Mouse (Mus musculus): ENCODE results near the gene Dcun1d5.
"Not testable (repeated sequence)": the region's sequence is repeated elsewhere in the genome, so short reads cannot be mapped to it uniquely, and the experiment has no call there.

Dcun1d5 gene

GRCm38 (mm10) chr9:7184172-7184896 is at the start of gene Dcun1d5, which contains the start of gene Dync2h1:
Dcun1d5 (plus strand) TSS chr9:7184520.
Dync2h1 (minus strand) TSS chr9:7184446.
- peak; percentile 89 to 92 for DNase-seq

- no peak for DNase-seq
These were observed 29.9 kb upstream of the Dcun1d5 start for GRCm38 (mm10) chr9:7154391-7154790.

DNA sequence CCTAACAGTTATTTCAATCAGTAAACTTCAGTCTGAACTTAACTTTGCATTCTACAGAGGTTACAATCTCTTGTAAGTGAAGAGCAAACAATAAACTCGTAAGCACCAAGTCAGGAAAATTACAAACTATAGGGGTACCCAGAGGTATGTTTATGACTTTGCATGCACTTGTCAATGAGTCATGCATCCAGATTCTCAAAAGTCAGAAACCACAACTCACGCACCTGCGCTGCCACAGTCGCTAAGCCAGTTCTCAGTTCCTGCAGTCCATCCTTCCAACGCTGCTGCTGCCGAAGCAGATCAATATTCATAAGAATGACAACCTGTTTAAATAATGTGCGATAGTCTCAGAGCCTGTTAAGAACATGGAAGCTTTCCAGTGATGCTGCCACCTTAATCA is 25.7 kb upstream of the Dcun1d5 start:
- DNase-seq = no peak

- DNase-seq = no peak
These were observed 24.6 kb upstream of the Dcun1d5 start for GRCm38 (mm10) chr9:7159718-7160117.

- DNase-seq = no peak
These were observed 23.6 kb upstream of the Dcun1d5 start for GRCm38 (mm10) chr9:7160688-7161087.

GRCm38 (mm10) chr9:7167339-7167998 is 16.9 kb upstream of the Dcun1d5 start:
- DNase-seq = no peak

GRCm38 (mm10) chr9:7173756-7174155 is 10.6 kb upstream of the Dcun1d5 start:
- no peak for DNase-seq

DNA sequence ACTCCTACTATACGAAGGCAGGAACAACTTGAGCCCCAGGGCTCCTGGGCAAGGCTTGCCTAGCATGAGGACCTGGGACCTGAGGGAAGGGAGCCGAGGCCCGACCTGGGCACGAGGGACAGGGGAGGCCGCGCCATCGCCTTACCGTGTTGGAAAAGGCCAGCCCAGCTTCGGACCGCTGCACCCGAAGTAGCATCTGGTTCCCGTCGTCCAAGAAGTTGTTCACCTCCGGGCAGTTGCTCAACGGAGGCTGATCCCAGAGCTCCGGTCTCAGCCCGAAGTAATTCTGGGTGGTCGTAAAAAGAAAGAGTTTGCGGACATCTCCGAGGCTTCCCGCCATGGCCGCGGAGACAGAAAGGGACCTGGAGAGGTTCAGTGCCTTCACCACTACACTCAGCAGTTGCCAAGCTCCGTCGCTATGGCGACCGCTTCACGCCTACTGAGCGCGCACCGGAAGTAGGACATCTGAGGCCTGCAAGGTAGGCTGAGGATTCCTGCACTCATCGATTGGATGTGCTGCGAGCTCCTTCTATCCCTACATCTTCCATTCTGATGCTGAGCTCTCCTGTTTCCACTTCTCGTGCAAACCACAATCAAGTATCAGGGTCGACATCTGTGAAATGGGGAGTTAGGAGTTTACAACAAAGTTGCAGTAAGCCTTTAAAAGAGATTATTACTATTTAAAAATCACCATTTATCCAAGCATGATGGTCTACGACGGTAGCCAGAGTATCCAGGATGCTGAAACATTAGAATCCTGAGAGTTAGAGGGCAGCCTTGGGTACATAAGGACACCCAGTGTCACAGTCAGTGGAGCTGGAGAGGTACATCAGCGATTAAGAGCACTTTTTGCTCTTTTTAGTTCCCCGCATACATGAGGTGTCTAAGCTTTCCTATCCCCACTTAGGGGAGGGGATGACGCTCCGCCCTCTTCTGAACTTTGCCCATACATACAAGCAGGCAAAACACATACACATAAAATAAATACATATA is 7.4 kb upstream of the Dcun1d5 start:
- peak; percentile 81 to 89 for DNase-seq

DNA sequence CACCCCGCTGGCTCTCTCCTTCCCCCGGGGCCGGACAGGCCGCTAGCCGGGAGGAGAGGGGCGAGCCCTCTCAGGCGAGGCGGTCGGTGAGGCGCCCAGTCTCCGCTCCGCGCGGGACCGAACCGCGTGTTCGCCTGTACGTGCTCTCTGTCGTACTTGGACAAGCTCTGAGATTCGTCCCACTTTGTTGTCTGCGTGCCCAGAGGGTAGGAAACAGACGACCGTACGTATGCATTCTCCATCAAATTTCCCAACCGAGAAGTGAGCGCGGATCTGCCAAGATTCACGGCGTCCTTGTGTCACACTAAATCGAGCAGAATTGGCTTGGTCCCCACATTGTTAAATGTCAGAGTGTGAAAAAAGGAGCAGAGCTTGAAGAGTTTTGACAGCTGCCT is 574 bp downstream of the Dcun1d5 start:
- no peak for DNase-seq

DNA sequence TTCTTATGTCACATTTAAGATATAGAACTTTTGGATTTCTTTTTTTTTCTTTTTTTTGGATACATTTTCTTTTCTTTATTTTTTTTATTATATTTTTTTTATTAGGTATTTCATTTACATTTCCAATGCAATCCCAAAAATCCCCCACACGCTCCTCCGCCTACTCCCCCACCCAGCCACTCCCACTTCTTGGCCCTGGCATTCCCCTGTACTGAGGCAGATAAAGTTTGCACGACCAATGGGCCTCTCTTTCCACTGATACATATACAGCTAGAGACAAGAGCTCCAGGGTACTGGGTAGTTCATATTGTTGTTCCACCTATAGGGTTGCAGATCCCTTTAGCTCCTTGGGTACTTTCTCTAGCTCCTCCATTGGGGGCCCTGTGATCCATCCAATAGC is 6.4 kb downstream of the Dcun1d5 start:
- not testable (repeated sequence) for DNase-seq

GRCm38 (mm10) chr9:7216240-7216639 is 31.9 kb downstream of the Dcun1d5 start:
- DNase-seq = no peak

- peak; percentile 17 to 18 for DNase-seq
These were observed 36.7 kb downstream of the Dcun1d5 start for GRCm38 (mm10) chr9:7221024-7221423.

GRCm38 (mm10) chr9:7221460-7221859 is 37.1 kb downstream of the Dcun1d5 start:
- no peak for DNase-seq

- no peak for DNase-seq
These were observed 54.3 kb downstream of the Dcun1d5 start for GRCm38 (mm10) chr9:7238619-7239018.

- no peak for DNase-seq
These were observed 55.6 kb downstream of the Dcun1d5 start for GRCm38 (mm10) chr9:7239967-7240366.

DNA sequence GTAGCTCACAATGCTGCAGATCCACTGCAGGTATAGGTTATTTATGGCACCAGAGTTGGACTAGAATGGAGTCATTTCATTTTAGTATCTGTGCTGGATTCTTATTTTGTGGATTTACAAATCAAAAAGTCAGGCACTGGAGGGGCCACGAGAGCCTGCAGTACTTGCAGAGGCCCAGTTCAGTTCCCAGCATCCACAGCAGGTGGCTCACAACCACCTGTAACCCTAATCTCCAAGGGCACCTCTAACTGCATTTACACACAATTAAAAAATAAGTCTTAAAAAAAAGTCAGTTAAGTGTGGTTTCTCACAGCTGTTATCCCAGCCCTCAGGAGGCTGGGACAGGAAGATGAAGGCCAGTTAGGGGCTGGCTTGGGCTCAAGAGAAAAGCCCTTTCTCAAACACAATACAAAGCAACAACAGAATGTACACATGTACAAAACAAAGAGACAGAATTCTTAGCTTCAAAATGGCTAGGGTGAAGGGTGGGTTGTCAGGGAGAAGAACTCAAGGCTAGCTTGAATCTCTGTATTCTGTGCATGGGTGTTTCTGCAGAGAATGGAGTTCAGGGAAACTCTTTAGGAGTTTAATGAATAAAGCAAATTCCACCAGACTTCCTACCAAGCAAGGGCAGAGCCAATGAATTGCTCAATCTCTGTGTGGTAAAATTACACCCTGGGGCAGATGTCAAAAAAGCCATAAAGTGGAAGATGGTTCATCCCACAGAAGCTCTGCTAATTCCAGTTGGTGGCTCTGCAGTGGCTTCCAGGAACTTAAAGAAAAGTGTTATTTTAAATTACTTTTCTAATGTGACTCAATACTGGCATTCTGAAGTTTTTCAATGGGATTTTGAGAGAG is 68.7 kb downstream of the Dcun1d5 start:
- DNase-seq = peak; percentile 25 to 36

All from thymus, postnatal 36 days (tissue).